Mouse (Mus musculus) layer of hippocampus, adult 6 months (tissue): Measurements from ENCODE around the gene Gm12569. TPM values are rescaled to one million over a fixed set of nuclear protein-coding genes. Genes with fewer than 3 reads are reported as not detected.

Experiments
- long read RNA-seq, 2 experiments: library from polyadenylated mRNA; unstranded; transcript quantifications; one replicate each; pipeline ENCODE4 v2.0.0; 2019 to 2020
- polyA plus RNA-seq: library from polyadenylated mRNA; unstranded; fragments of <200 nt; fragmentation: Nextera tagmentation; gene quantifications from 2 replicates; pipeline ENCODE4 v1.2.3, GENCODE M21; 2021

Gm12569 gene
- not detected in 2 replicates for polyA plus RNA-seq
- long read RNA-seq, experiment 1: 0 reads
- long read RNA-seq, experiment 2: 0 reads

GRCm38 (mm10) chr11:51220308-51220707 is at the start of gene Gm12569:
Gene Gm12569, plus strand, starts transcription at chr11:51220473.

GRCm38 (mm10) chr11:51261680-51262219 is 41.5 kb downstream of the Gm12569 start, which contains the start of gene Clk4:
Gene Clk4, plus strand, starts transcription at chr11:51261730.

GRCm38 (mm10) chr11:51262342-51263285 is 42.3 kb downstream of the Gm12569 start, which contains the start of gene BC049762:
Gene BC049762, minus strand, starts transcription at chr11:51263046.

Other genes starting within 250 kb of the Gm12569 start
- not detected in 2 replicates for gene Olfr1377, start 238.5 kb upstream of the Gm12569 start, polyA plus RNA-seq
- gene Olfr51, start 216.9 kb upstream of the Gm12569 start, polyA plus RNA-seq: not detected in 2 replicates
- not detected in 2 replicates for gene Olfr54, start 206.2 kb upstream of the Gm12569 start, polyA plus RNA-seq
- gene Olfr1375, start 172.4 kb upstream of the Gm12569 start, polyA plus RNA-seq: not detected in 2 replicates
- gene Zfp354a, start 161.2 kb upstream of the Gm12569 start, polyA plus RNA-seq: 3.4 and 5.8 TPM in 2 replicates
- 25.2 and 26.0 TPM in 2 replicates for gene Clk4, start 41.3 kb downstream of the Gm12569 start, polyA plus RNA-seq
- 1.0 TPM in 1 of 2 replicates, not detected in the other for gene BC049762, start 42.6 kb downstream of the Gm12569 start, polyA plus RNA-seq
- gene Col23a1, start 69.4 kb downstream of the Gm12569 start, polyA plus RNA-seq: 0.89 and 1.1 TPM in 2 replicates